Mouse (Mus musculus): ENCODE measurements at regions not wholly inside any gene's neighbourhood (a gene's known extent, or its start where the extent isn't known, plus 50 kb on each side); places are given as distances from the start of the nearest gene placed in this dataset.

DNA sequence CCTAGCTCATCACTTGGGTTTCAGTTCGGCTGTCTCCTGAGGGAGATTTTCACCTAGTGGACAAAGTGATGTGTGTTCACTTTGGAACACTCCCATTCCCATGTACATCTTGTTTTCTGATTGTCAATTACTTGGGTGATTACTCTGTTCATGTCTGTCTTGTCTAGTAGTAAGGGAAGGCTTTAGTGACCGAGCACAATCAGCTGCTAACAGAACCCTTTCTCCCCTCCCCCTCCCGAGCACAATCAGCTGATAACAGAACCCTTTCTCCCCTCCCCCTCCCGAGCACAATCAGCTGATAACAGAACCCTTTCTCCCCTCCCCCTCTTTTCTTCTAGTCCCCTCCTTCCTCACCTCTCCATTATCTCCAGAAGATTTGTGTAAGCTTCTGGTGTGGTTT, 79.6 kb upstream of the Plppr4 start:
- no peak overlapping the region for H3K4me3 ChIP-seq (replicated peaks)
- H3K27ac ChIP-seq, result no peak overlapping the region
- H3K36me3 ChIP-seq, result no peaks in the 10 kb centered on the region
- no peaks in the 10 kb centered on the region for H3K4me1 ChIP-seq (replicated peaks)
- 33% methylated on average over 4 of the region's 4 CpGs for WGBS
- no peaks in the 10 kb centered on the region for H3K27me3 ChIP-seq (replicated peaks)
- H3K4me2 ChIP-seq (replicated peaks), result no peak overlapping the region
- H3K9me3 ChIP-seq, result no peaks in the 10 kb centered on the region
- ATAC-seq, result no peak
- no peak overlapping the region for H3K9ac ChIP-seq

DNA sequence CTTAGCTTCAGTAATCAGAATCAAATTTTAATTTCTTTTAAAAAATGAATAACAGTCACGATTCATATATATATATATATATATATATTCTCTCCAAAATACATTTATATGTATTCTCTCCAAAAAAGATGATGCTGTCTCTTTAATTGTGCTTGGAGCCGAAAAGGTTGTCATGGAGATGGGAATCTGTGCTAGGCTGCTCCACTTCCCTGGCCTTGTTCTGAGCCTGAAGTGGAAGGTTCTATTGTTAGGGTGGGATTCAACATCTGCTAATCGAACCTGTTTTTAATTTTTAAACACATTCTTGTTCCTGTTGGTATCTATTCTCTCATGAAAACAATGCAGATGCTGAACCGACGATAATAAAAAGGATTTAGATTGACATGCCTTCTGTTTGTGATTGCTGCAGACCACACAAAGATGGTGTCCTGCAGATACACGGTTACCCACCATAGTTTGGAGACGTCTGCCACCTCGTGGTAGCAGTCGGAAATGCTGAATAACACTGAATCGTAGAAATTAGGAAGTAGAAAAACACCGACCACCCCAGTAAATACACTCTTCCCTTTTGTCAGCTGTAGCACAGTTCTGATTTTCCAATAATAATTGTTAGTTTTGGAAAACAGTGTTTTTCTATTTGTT, 77.9 kb upstream of the Plppr4 start:
- H3K27me3 ChIP-seq (replicated peaks), result no peaks in the 10 kb centered on the region
- no peaks in the 10 kb centered on the region for H3K4me1 ChIP-seq (replicated peaks)
- H3K36me3 ChIP-seq, result no peaks in the 10 kb centered on the region
- H3K4me3 ChIP-seq (replicated peaks), result no peak overlapping the region
- H3K9ac ChIP-seq, result no peak overlapping the region
- H3K9me3 ChIP-seq, result no peaks in the 10 kb centered on the region
- H3K4me2 ChIP-seq (replicated peaks), result no peak overlapping the region
- WGBS, result 20% methylated on average over 11 of the region's 11 CpGs
- no peak overlapping the region for H3K27ac ChIP-seq
- ATAC-seq, result peak; percentile 65; the same call in 1 of the 2 replicates

DNA sequence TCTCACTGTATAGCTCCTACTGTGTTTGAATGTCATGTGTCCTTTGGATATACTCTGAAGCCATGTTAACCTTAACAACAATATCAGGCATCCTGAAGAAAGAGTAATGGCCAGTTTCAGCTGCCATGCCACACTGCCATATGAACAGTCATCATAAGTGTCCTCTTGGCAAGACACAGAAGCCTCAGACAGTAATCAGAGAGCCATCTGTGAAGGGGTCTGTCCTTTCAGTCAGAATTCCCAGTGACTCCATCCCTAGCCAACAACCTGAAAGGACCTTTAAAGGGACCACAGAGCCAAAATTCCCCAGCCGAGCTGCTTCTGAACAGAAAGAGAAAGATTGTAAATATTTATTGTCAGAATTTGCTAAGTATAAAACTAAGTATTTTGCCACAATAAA, 63.9 kb upstream of the Plppr4 start:
- H3K9me3 ChIP-seq, result no peaks in the 10 kb centered on the region
- no peak overlapping the region for H3K4me2 ChIP-seq (replicated peaks)
- WGBS, result 71% methylated on average over 1 of the region's 1 CpGs
- H3K4me1 ChIP-seq (replicated peaks), result no peaks in the 10 kb centered on the region
- no peak for ATAC-seq
- H3K9ac ChIP-seq, result no peak overlapping the region
- no peaks in the 10 kb centered on the region for H3K36me3 ChIP-seq
- no peak overlapping the region for H3K4me3 ChIP-seq (replicated peaks)
- no peaks in the 10 kb centered on the region for H3K27me3 ChIP-seq (replicated peaks)
- no peak overlapping the region for H3K27ac ChIP-seq

DNA sequence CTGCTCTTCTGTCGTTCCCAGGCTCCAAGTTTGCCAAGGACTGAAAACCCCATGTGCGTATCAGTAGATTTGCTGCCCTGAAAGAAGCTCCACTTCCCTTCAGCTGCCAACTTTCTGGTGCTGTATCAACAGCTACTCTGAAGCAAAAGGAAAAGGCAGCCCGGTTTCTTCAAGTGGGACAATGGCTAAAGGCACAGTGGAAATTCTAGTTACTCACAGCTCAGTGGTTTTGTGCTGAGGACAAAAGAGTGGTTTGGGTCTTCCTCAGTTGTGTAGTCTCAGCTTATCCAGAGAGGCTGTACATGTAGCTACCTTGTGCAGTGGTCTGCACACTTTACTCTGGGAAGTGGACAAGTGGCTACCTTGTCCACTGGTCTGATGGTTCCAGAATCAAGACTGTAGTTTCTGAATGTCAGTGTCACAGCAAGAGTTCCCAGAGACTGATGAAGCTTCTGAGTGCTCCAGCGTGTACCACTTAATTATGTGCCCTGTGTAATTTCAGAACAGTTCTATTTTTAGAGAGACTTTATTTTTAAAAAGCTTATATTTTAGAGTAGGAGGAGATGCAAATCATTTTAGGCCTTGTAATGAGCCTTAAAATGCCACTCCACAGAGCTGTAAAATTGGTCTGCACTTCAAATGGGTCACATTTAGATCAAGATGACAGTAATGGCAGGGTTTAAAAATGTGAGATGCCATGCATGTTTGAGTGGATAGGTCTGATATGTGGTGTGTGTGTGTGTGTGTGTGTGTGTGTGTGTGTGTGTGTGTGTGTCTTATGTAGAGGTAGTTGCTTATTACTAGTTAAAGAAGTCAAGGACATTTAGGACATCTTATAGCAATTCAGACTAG, 52.4 kb upstream of the Plppr4 start:
- 74% methylated on average over 4 of the region's 4 CpGs for WGBS
- H3K4me2 ChIP-seq (replicated peaks), result no peak overlapping the region
- H3K9me3 ChIP-seq, result no peaks in the 10 kb centered on the region
- no peak for ATAC-seq
- H3K36me3 ChIP-seq, result no peaks in the 10 kb centered on the region
- no peak overlapping the region for H3K27ac ChIP-seq
- no peaks in the 10 kb centered on the region for H3K27me3 ChIP-seq (replicated peaks)
- no peaks in the 10 kb centered on the region for H3K4me1 ChIP-seq (replicated peaks)
- H3K4me3 ChIP-seq (replicated peaks), result no peak overlapping the region
- no peak overlapping the region for H3K9ac ChIP-seq

All from intestine, embryonic 15.5 days (tissue).